Mouse (Mus musculus): ENCODE measurements around the gene Tbc1d9.

The Tbc1d9 gene

DNA sequence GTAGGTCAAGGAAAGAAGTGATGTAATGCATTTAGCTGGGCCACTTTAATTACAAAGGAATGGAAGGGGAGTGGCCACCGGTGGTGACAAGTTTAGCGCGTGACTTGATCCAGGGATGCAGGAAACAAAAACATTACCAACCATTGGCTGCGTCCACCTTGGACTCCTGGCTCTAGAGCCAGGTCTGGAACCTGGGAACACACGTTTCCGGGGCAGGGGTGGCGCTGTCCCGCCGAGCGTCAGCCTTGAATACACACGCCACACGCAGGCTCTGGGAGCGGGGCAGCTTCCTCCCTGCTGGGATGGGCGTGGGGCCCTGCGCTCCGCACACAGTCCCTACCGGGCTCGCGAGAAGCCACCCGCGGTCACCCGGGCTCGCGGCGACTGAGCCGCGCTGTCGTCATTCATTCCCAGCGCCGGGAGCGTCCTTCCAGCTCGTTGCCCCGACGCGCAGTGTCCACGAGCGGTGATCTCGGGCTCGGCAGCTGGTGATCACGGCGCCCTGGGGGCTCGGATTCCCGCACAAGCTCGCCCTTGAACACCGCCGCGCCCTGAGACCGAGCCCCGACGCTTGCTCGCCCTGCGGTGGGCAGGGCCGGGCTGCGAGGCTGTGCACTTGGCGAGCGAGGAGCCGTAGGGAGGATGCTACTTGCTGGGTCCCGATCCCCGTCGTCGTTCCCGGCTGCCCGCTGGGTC is at the start of gene Tbc1d9:
Gene Tbc1d9 (plus strand): TSS at position 118 of the 696 bp plus-strand sequence.
- DNase-seq (ENCODE audit: low read depth, low spot score), result peak; percentile 95

GRCm38 (mm10) chr8:83135086-83135485 is 30.1 kb upstream of the Tbc1d9 start:
- DNase-seq (ENCODE audit: low read depth, low spot score), result no peak

DNA sequence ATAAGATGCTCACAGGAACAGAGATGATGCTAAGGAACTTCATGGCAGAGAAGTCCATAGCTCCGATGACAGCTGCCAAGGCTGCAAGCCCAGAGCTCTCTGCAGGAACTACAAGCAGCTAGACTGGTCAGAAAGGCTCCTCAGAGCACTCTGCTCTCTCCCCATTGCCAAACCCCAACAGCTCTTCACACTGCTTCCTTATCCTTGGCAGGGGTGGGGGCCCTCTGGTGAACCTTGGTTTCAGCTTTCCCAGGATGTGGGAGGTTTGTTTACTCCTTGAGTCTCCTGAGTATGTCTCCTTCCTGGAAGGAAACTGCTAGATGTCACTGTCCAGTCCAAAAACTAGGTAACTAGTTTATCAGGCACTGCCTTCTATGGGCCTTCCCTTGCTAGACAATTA is 25.1 kb upstream of the Tbc1d9 start:
- no peak for DNase-seq (ENCODE audit: low read depth, low spot score)

GRCm38 (mm10) chr8:83140701-83141111 is 24.4 kb upstream of the Tbc1d9 start:
- DNase-seq (ENCODE audit: low read depth, low spot score), result no peak

DNA sequence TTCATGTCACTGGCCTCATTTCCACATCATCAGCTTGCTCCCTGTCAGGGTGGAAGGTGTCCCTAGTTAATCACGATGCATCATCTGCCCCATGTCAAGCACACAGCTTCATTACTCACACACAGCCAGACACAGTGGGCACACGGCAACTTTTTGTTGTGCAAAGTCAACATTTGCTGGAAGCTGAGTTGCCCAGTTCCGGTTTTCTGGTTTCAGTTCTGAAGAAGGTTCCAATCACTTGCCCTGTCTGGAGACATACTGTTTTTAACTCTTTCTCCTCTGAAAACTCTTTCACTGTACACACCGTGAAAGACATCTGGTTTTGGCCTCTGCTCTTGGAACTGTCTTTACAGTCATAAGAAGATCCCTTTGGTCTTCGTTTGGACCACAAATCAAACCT is 23.8 kb upstream of the Tbc1d9 start:
- no peak for DNase-seq (ENCODE audit: low read depth, low spot score)

- DNase-seq (ENCODE audit: low read depth, low spot score), result no peak
Measured at GRCm38 (mm10) chr8:83144601-83145000, 20.6 kb upstream of the Tbc1d9 start.

GRCm38 (mm10) chr8:83145421-83145820 is 19.7 kb upstream of the Tbc1d9 start:
- DNase-seq (ENCODE audit: low read depth, low spot score), result no peak

GRCm38 (mm10) chr8:83149124-83149523 is 16.0 kb upstream of the Tbc1d9 start:
- no peak for DNase-seq (ENCODE audit: low read depth, low spot score)

DNA sequence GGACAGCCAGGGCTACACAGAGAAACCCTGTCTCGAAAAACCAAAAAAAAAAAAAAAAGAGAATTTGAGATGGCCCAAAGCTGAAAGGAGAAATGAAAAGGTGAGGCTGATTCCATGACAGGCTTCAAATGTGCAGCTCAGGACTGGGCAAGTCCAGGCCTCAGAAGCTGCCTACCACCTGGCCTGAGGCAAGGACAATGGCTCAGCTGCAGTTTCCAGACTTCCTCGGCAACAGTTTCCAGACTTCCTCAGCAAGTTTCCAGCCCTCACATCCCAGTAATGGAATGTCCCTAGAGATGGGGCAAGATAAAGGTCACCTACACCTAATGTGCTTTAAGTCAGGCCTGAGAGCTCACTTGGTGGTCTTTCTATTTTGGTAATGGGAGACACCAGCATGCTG is 13.1 kb upstream of the Tbc1d9 start:
- DNase-seq (ENCODE audit: low read depth, low spot score), result no peak

- DNase-seq (ENCODE audit: low read depth, low spot score), result no peak
Measured at GRCm38 (mm10) chr8:83152470-83152869, 12.7 kb upstream of the Tbc1d9 start.

GRCm38 (mm10) chr8:83155110-83155509 is 10.0 kb upstream of the Tbc1d9 start:
- no peak for DNase-seq (ENCODE audit: low read depth, low spot score)

DNA sequence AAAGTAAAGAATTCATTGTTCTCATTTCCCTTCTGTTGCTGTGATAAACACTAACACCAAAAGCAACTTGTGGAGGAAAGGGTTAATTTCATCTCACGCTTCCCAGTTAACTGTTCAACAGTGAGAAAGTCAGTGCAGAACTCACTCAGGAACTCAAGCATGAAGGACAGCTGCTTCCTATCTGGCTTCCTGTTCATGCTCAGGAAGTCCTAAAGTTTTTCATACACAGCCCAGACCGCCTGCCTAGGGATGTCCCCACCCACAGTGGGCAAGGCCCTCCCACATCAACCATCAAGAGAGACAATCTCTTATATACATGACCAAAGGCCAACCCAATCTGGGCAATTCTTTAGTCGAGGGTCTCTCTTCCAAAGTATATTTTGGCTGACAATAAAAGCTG is 6.2 kb upstream of the Tbc1d9 start:
- peak; percentile 25 for DNase-seq (ENCODE audit: low read depth, low spot score)

DNA sequence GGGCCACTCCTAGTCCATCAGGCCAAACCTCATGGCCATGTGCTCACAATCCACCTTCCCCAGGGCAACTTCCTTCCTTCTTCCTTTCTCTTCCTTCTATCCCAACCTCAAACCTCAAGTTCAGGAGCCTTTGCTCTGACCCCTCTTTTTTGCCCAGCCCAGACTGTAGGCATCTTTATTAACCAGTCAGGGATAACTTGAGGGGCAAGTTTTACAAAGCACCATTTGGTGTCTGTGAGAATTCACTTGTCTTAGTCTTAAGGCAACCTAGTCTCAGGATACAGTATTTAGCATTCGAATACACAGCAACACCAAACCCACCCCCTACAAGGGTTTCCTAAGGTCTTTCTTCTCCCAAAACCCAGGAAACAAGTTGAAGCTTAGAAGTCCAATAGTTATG is 5.5 kb upstream of the Tbc1d9 start:
- DNase-seq (ENCODE audit: low read depth, low spot score), result peak; percentile 97

DNA sequence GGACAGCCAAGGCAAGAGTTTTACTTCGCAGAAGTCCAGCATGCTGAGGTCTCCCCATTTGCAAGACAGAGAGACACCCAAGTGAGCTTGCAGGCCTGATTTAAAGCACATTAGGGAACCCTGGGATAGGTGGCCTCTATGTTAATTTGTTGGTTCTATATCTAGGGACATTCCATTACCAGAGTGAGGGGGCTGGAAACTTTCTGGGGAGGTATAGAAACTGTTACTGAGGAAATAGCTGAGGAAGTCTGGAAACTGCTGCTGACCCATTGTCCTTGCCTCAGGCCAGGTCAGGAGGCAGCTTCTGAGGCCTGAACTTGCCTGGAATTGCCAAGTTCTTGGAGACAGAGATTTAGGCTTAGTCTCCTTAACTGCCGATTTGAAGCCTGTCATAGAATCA is 4.5 kb upstream of the Tbc1d9 start:
- peak; percentile 86 for DNase-seq (ENCODE audit: low read depth, low spot score)

- no peak for DNase-seq (ENCODE audit: low read depth, low spot score)
Measured at GRCm38 (mm10) chr8:83165931-83166867, 1.0 kb downstream of the Tbc1d9 start, which contains the start of gene Gm10645. TSS of gene Gm10645 (minus strand) at chr8:83166170.

DNA sequence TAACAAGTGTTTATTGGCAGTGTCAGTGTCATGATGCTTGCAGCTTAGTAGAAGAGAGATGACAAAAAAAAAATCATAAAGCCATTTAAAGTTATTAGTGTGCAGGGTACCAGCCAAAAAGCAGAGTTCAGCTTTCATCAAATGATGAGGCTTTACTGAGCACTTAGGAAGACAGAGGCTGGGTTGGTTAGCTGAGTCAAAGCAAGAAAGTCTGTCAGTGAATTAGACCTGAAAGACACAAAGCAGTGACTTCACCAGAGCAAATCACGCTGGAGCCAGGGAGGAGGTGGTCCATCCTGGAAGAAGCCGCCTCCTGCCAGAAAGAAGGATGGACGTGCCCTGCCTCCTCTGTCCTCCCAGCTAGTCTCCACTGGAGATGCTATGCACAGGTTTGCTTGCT is 2.8 kb downstream of the Tbc1d9 start:
- no peak for DNase-seq (ENCODE audit: low read depth, low spot score)

GRCm38 (mm10) chr8:83169127-83169526 is 4.0 kb downstream of the Tbc1d9 start:
- no peak for DNase-seq (ENCODE audit: low read depth, low spot score)

DNA sequence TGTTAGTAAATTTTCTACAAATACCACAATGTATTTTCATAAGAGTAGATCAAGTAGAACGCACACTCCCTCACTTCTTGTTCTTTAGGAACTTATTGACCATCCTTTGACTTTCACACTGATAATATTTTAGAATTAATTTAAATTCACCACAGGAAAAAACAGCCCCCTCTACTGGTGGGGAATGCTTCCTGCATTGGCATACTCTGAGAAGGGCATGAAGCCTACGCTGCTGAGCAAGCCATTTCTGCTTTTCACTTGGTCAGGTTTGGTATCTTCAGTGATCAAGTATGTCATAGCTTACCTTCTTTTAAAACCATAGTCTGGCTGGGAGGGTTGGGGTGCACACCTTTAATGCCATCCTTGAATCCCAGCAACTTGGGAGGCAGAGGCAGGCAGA is 4.6 kb downstream of the Tbc1d9 start:
- peak; percentile 32 for DNase-seq (ENCODE audit: low read depth, low spot score)

- DNase-seq (ENCODE audit: low read depth, low spot score), result no peak
Measured at GRCm38 (mm10) chr8:83170894-83171293, 5.7 kb downstream of the Tbc1d9 start.

DNA sequence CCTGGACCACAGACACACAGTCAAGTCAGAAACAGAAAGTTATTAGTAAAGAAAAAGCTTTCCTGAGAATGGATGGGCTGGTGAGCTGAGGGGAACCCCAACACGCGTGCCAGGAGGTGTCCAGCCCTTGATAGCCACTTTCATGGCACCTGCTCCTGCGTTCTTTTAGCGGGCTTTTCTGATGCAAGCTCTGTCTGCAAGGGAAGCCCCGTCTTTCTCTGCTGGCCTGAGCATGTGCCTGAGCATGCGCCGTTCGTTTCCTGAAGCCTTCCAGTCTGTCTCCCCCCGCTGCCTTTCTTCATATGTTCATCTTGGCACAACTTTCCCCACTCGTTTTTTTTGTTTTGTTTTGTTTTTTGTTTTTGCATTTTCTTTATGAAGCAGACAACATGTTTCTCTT is 10.5 kb downstream of the Tbc1d9 start:
- no peak for DNase-seq (ENCODE audit: low read depth, low spot score)

- DNase-seq (ENCODE audit: low read depth, low spot score), result no peak
Measured at GRCm38 (mm10) chr8:83176785-83177184, 11.6 kb downstream of the Tbc1d9 start.

DNA sequence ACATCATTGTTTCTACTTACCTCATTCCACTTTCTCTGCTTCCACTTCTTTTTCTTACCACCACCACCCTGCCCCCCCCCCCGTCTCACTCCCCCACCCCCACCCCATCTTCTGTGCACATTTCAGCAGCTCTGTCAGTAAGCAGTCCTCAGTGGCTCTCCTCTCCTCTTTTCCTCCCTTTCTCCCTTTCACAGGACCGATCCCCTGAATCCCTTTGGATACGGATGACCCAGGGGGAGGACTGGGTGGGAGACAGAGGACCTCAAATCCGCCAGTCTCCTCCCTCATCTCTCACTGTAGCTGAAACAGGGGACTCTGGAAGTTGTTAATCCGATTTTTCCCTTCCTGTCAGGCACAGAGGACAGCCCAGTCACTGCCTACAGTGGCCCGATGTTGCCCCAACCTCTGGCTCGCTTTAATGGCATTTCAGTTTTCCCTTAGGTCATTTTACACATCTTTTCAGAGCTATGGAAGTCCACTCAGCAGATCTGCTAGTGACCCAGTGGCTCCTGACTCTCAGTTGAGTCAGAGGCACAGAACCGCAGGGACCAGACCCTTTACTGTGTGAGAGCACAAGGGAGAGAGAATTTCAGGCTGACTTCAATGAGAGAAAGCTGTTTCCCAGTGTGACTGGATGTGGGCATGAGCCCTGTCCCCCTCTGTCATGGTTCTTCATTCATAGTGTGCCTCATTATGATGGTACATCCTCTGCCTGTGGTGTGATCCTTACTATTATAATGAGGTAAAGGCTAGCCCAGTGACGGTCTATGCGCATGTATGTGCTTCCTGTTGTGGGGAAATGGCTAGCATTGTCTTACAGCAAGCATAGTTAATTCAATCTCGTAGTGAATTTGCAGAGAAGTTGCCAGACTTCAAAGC is 12.4 kb downstream of the Tbc1d9 start:
- no peak for DNase-seq (ENCODE audit: low read depth, low spot score)

Data from ES-CJ7 (cell line).